Mouse (Mus musculus): Measurements from ENCODE around the gene Zfp467.

- peak; percentile 21; the same call in 1 of the 2 replicates for TF ChIP-seq CTCF (IDR thresholded peaks at IDR 0.05; ENCODE audit: insufficient read depth, low read length)
- no peak for TF ChIP-seq POLR2A (IDR thresholded peaks at IDR 0.05; ENCODE audit: borderline replicate concordance, extremely low read depth, low read depth, low read length)
Measured at GRCm38 (mm10) chr6:48412147-48412546, 33.5 kb downstream of the Zfp467 start.
